Mouse (Mus musculus): ENCODE measurements around the gene Nr1h5. TPM values are rescaled to one million over a fixed set of nuclear protein-coding genes. Genes with fewer than 3 reads are reported as not detected.

Gene Nr1h5
- total RNA-seq, 2 experiments from 2014 or later: not detected

Other genes with a start within 250 kb of the Nr1h5 start
- gene Tspan2, start 229.6 kb downstream of the Nr1h5 start, total RNA-seq (2015): 4.0 and 4.7 TPM in 2 replicates
- gene Tspan2, start 229.6 kb downstream of the Nr1h5 start, total RNA-seq (2017): 2.7 and 2.8 TPM in 2 replicates
- not detected in 2 replicates for gene Tshb, start 181.4 kb downstream of the Nr1h5 start, total RNA-seq (2015)
- not detected in 2 replicates for gene Tshb, start 181.4 kb downstream of the Nr1h5 start, total RNA-seq (2017)
- gene Sycp1, start 28.0 kb downstream of the Nr1h5 start, total RNA-seq (2015): not detected in 2 replicates
- not detected in 2 replicates for gene Sycp1, start 28.0 kb downstream of the Nr1h5 start, total RNA-seq (2017)
- 62.6 and 75.0 TPM in 2 replicates for gene Sike1, start 31.6 kb upstream of the Nr1h5 start, total RNA-seq (2015)
- gene Sike1, start 31.6 kb upstream of the Nr1h5 start, total RNA-seq (2017): 65.9 and 74.4 TPM in 2 replicates
- gene Csde1, start 56.3 kb upstream of the Nr1h5 start, total RNA-seq (2015): 231 and 262 TPM in 2 replicates
- gene Csde1, start 56.3 kb upstream of the Nr1h5 start, total RNA-seq (2017): 467 and 491 TPM in 2 replicates
- gene Nras, start 94.2 kb upstream of the Nr1h5 start, total RNA-seq (2015): 75.9 and 83.9 TPM in 2 replicates
- 58.3 and 59.8 TPM in 2 replicates for gene Nras, start 94.2 kb upstream of the Nr1h5 start, total RNA-seq (2017)
- not detected in 2 replicates for gene Ampd1, start 109.9 kb upstream of the Nr1h5 start, total RNA-seq (2015)
- gene Ampd1, start 109.9 kb upstream of the Nr1h5 start, total RNA-seq (2017): 0.44 TPM in 1 of 2 replicates, not detected in the other
- gene Dennd2c, start 138.5 kb upstream of the Nr1h5 start, total RNA-seq (2015): 3.4 and 5.0 TPM in 2 replicates
- gene Dennd2c, start 138.5 kb upstream of the Nr1h5 start, total RNA-seq (2017): 5.3 and 6.9 TPM in 2 replicates
- 83.8 and 85.1 TPM in 2 replicates for gene Bcas2, start 207.5 kb upstream of the Nr1h5 start, total RNA-seq (2015)
- 100 and 117 TPM in 2 replicates for gene Bcas2, start 207.5 kb upstream of the Nr1h5 start, total RNA-seq (2017)

All from megakaryocyte, adult 5-6 weeks (primary cell).